Mouse (Mus musculus) brown adipose tissue, adult 24 weeks (tissue): ENCODE measurements at regions not wholly inside any gene's neighbourhood (a gene's known extent, or its start where the extent isn't known, plus 50 kb on each side); places are given as distances from the start of the nearest gene placed in this dataset.

ENCODE experiments used
- H3K27ac ChIP-seq: fragments of 200-500 bp; replicated peaks from 2 replicates; pipeline ENCODE4 v1.5.1; 2012; ENCODE audit warnings: low read depth, mild to moderate bottlenecking, low read length
- H3K4me1 ChIP-seq: fragments of 200-500 bp; 2 replicates; pipeline ENCODE4 v1.6.1; 2012; ENCODE audit warnings: low read length, mixed read lengths; ENCODE audit not compliant: control insufficient read depth, insufficient read depth, insufficient read length
- H3K4me3 ChIP-seq: fragments of 200-500 bp; 2 replicates; pipeline ENCODE4 v1.5.1; 2012; ENCODE audit warnings: low read depth, mild to moderate bottlenecking, low read length, moderate library complexity; ENCODE audit not compliant: insufficient read depth

DNA sequence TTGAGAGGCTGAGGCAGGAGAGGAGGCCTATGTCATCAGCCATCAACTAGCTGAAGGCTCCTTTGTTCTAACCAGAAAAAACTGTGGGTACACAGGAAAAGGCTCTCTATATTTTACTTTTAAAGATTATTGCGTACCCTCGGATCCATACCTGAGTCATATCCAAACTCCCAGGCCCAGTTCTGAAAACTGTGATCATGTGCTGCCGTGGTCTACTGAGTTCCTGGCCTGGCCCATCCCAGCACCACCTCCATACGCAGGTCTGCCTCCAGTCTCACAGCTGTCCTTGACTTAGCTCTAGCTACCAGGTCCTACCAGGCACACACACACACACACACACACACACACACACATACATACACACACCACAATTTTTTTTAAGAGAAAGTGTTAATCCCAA is 87.0 kb upstream of the Hs6st1 start:
- Histone ChIP-seq H3K4me1 (no peaks in the 10 kb centered on the region), H3K4me3 (no peak overlapping the region), H3K27ac (no peak overlapping the region)

DNA sequence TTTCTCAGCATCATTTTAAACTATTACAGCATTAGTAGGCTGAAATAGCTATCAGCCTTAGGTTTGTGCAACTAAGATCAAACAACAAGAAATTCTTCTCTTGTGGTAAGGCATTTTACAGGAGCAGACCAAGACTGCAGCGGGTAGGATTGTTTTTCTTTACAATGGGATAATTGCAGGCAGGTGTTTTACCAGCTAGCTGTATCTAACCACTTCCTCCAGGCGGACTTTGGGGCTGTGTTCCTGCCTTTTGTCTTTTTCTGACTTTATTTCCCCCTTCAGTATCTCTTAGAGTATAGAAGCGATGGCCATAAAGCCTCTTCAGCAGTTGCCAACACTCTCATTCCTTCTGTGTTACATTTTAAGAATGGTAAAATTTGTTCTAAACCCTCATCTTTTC is 84.8 kb upstream of the Hs6st1 start:
- H3K4me1 ChIP-seq = no peaks in the 10 kb centered on the region
- H3K4me3 ChIP-seq = no peak overlapping the region
- no peak overlapping the region for H3K27ac ChIP-seq

DNA sequence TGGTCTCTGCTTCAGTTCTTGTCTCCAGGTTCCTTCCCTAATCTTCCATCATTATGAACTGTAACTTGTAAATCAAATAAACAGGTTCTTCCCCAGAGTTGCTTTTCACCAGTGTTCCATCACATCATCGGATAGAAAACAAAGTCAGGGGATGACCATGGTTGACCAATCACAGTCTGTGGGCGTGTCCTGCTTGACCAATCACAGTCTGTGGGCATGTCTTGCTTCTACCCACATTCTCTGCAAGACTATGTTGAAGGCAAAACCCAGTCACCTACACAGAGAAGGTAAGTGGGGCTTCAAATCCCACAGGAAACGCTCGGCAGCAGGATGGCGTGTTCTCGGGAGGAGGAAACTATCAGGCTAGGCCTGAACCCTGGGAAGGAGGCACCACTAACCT is 82.9 kb upstream of the Hs6st1 start:
- no peak overlapping the region for H3K4me3 ChIP-seq
- no peak overlapping the region for H3K27ac ChIP-seq
- H3K4me1 ChIP-seq = no peaks in the 10 kb centered on the region

GRCm38 (mm10) chr1:35986666-35987065 is 81.5 kb upstream of the Hs6st1 start:
- Histone ChIP-seq H3K27ac (no peak overlapping the region), H3K4me1 (no peaks in the 10 kb centered on the region), H3K4me3 (no peak overlapping the region)

DNA sequence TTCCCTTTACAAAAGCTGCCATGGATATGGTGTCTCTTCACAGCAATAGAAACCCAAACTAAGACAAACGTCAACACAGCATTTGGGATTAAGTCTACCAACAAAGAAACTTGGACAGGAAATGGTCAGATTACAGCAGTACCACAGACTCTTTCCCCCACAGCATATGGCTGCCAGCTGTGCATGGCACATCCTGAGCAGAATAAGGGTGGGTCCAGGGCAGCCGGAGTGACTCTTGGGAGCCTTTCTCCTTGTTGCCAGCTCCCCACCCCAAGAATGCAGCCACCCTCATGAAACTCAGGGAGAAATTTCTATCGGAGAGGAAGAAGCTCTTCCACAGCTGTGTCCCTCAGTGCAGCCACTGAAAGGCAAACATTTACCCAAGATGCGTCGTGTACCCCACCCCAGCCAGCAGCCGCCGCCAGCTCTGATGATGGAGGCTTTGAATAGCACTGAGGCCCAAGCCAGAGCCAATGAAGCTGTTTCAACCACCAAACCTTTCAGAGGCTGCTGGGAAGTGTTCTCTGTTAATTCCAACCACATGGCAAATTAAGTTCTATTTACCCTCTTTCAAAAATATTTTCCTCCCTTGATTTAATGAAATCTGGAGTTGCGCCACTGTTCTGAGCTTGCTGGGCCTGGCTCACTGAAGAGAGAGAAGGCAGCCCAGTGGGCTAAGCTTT is 75.8 kb upstream of the Hs6st1 start:
- H3K27ac ChIP-seq = no peak overlapping the region
- no peaks in the 10 kb centered on the region for H3K4me1 ChIP-seq
- no peak overlapping the region for H3K4me3 ChIP-seq

DNA sequence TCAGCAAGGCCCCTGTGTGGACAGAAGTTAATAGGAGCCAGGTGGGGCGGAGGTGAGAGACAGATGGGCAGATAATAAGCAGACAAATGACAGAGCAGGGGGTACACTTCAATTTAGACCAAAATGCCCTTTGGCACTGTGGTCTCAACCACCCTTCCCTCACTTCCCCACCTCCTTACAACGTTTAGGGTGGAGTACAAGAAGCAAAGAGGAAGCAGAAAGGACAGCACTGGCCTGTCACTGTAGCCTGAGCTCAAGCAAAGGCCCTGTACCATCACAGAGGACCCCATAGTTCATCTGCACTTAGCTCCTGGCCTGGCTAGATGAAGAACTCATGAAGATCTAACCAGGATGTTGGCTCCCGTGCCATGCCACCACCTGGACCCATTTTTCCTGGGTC is 75.3 kb upstream of the Hs6st1 start:
- H3K4me3 ChIP-seq = no peak overlapping the region
- H3K4me1 ChIP-seq = no peaks in the 10 kb centered on the region
- no peak overlapping the region for H3K27ac ChIP-seq

DNA sequence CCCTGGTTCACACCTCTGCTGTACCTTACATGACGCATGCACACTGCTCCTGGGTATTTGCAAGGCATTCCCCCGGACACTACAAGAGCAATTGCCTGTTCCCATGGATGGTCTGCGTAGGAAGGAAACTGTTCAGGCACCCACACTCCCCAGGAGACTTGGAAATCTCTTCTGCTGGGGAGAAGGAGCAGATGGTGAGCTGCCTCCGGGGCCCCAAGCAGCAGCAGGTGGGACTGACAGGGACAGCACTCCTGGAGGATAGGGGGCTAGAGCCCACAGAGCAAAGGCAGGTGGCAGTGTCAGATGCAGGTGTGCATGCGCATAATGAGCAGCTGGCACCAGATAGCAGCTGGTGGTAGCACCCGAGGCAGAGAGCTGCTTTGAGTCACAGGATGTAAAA is 72.5 kb upstream of the Hs6st1 start:
- no peak overlapping the region for H3K4me3 ChIP-seq
- H3K4me1 ChIP-seq = no peaks in the 10 kb centered on the region
- no peak overlapping the region for H3K27ac ChIP-seq

- H3K4me1 ChIP-seq = no peaks in the 10 kb centered on the region
- no peak overlapping the region for H3K27ac ChIP-seq
- H3K4me3 ChIP-seq = no peak overlapping the region
These were observed 66.9 kb upstream of the Hs6st1 start for GRCm38 (mm10) chr1:36001319-36001718.

DNA sequence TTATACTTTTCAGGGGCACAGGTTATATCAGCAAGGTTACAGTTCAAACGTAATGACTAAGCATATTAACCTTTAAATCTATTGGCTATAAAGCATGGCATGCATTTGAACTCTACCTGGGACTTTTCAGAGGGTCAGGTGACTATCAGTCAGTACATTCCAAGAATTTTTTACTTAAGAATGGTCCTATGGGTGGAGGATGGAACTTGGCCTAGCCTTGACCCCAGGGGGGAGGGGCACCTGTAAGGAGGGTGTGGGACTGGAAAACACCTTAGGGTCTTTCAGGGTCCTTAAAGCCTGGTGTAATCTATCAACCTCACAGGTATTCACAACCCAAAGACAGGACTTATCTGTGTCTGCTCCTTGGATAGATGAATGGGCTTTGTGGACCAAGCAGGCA is 66.4 kb upstream of the Hs6st1 start:
- no peak overlapping the region for H3K27ac ChIP-seq
- H3K4me3 ChIP-seq = no peak overlapping the region
- H3K4me1 ChIP-seq = no peaks in the 10 kb centered on the region

DNA sequence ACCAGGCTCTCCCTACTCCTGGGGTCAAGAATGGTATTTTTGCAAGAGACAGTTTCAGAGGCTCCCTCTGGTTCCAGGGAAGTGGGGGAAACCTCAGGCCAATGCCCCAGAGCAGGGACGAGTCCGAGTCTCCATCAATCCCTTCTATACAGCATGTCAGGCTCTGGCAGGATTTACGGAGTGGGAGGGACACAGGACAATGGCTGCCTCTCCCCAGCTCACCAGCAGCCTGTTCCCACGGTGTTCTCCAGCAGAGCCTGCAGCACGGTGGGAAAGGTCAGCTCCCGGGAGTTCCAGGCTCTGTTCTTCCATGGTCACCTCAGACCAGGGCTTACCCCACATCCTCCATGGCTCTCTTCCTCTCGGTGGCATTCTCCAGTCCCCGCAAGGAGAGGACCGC is 64.6 kb upstream of the Hs6st1 start:
- Histone ChIP-seq H3K4me1 (no peaks in the 10 kb centered on the region), H3K27ac (no peak overlapping the region), H3K4me3 (no peak overlapping the region)

DNA sequence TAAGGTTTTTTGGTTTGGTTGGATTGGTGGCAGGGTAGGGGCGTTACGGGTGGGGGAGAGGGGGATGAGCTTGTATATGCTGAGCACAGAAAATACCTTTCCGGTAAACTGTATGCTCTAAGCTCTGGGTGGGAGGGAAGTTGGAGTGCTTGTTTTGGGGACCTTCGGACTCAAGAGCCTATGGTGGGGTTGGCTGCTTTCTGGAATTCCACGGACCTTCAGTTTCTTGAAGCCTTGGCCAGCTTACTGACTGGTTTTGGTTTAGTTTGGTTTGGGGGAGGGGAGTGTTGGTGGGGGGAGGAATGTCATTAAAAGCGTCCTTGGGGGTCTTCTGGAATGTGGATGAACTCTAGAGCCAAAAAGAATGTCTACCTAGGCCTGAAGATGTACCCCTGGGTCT is 59.6 kb upstream of the Hs6st1 start:
- H3K27ac ChIP-seq = no peak overlapping the region

GRCm38 (mm10) chr1:36009010-36009619 is 59.1 kb upstream of the Hs6st1 start:
- H3K4me1 ChIP-seq = no peaks in the 10 kb centered on the region
- H3K27ac ChIP-seq = no peak overlapping the region

More for the DNA sequence above, 59.6 kb upstream of the Hs6st1 start:
- Histone ChIP-seq H3K4me3 (no peak overlapping the region), H3K4me1 (no peaks in the 10 kb centered on the region)

DNA sequence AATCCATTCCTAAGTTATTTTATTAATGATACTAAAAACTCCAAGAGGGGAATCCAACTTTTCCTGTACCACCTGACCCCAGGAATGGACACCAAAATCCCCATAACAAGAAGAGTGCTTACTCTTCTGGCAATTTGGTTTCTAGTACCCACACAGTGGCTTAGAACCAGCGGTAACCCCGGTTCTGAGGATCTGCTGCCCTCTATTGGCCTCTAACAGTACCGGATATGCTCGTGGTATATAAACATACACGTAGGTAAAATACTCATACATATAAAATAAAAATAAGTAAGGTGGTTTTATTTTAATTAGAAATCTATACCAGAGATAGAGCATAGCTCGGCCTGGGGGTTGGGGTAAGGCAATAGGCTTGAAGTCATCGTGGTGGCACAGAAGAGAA is 58.0 kb upstream of the Hs6st1 start:
- H3K4me3 ChIP-seq = no peak overlapping the region
- no peaks in the 10 kb centered on the region for H3K4me1 ChIP-seq
- no peak overlapping the region for H3K27ac ChIP-seq

More at GRCm38 (mm10) chr1:36009010-36009619, 59.1 kb upstream of the Hs6st1 start:
- no peak overlapping the region for H3K4me3 ChIP-seq

GRCm38 (mm10) chr1:36010834-36011233 is 57.4 kb upstream of the Hs6st1 start:
- Histone ChIP-seq H3K27ac (no peak overlapping the region), H3K4me1 (no peaks in the 10 kb centered on the region), H3K4me3 (no peak overlapping the region)

DNA sequence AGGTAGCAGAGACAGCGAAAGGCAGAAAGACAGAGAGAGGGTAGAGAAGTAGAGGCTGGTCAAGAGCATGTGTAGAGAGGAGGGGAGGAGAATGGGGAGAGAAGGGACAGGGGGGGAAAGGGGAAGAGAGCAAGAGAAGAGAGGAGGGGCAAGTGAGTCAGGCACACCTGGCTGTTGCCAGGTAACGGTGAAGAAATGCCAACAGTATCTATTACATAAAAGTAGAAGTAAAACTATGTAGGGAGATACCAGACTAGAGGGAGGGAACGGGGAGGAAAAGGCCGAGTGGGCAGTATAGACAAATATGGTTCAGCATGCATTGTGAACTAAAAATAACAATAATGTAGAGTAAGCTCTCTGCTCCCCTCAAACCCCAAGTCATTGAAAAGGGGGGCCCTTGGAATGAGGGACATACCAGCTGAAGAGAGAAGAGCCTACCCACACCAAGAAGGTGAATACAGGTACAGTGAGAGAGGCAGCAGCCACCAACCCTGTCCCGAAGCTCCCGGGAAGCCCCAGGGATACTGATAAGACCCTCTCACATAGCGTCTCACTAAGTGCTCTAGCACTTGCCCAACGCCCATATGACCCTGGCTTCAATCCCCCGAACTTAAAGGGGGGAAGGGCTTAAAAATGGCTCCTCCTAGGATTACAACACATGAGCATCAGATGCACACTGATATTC is 56.0 kb upstream of the Hs6st1 start:
- no peak overlapping the region for H3K4me3 ChIP-seq
- no peak overlapping the region for H3K27ac ChIP-seq
- no peaks in the 10 kb centered on the region; the same call in 1 of the 2 replicates for H3K4me1 ChIP-seq
